Mouse (Mus musculus): ENCODE measurements around the gene Ciz1.

Gene Ciz1

GRCm38 (mm10) chr2:32352151-32353006, at the start of gene Ciz1:
TSS of gene Ciz1 (plus strand) at chr2:32352327.
- no peak for DNase-seq (ENCODE audit: low spot score)

GRCm38 (mm10) chr2:32302952-32303351, 49.2 kb upstream of the Ciz1 start:
- DNase-seq (ENCODE audit: low spot score): no peak

GRCm38 (mm10) chr2:32304145-32304832, 47.8 kb upstream of the Ciz1 start:
- no peak for DNase-seq (ENCODE audit: low spot score)

- no peak for DNase-seq (ENCODE audit: low spot score)
These were observed 46.5 kb upstream of the Ciz1 start for GRCm38 (mm10) chr2:32305668-32306067.

DNA sequence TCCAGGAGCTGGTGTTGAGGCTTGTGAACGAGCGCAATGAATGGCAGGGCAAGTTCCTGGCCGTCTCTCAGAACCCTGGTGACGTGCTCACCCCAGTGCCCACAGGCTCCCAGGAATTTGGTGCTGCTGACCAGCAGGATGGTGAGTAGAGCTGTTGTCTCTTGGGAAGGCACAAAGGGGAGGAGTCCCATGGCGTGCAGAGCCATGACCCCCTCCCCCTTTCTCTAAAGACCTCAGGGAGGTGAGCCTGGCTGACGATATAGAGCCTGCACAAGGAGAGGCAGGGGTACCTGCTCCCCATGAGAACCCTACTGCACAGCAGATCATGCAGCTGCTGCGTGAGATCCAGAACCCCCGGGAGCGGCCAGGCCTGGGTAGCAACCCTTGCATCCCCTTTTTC, 46.0 kb upstream of the Ciz1 start:
- no peak for DNase-seq (ENCODE audit: low spot score)

GRCm38 (mm10) chr2:32307247-32307798, 44.8 kb upstream of the Ciz1 start:
- no peak for DNase-seq (ENCODE audit: low spot score)

DNA sequence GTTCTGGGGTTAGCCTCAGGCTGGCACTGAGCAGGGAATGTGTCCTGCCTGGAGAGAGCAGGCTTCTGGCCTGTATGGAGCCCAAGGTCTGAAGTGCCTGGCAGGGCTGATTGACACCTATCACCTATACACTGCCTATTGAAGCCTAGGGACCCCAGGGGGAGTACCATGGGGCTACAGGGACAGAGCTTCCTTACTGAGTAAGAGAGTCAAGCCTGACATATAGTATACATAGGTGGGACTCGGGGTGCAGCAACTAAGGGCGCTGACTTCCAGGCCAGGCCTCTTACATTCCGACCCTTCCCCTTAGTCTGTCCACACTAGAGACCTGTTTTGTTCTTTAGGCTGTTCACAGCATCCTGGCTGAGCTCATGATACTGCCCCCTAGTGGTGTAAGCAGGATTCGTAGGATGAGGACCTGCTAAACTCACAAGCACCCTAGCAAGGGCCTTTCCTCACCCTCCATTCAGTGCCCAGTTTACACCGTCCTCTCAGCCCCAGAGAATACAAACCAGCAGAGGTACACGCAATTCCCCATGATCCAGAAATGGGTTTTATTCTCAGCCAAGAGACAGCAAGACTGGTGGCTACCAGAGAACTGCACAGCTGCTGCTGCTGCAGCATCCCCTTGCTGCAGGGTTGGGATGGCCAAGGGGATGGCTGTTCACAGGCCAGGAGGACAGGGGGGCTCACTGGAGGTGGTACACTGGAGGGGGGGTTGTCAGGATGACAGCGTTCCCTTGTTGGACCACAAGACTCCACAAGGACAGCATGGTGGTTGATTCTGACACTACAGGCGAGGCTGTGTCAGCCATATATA, 44.0 kb upstream of the Ciz1 start:
- no peak for DNase-seq (ENCODE audit: low spot score)

DNA sequence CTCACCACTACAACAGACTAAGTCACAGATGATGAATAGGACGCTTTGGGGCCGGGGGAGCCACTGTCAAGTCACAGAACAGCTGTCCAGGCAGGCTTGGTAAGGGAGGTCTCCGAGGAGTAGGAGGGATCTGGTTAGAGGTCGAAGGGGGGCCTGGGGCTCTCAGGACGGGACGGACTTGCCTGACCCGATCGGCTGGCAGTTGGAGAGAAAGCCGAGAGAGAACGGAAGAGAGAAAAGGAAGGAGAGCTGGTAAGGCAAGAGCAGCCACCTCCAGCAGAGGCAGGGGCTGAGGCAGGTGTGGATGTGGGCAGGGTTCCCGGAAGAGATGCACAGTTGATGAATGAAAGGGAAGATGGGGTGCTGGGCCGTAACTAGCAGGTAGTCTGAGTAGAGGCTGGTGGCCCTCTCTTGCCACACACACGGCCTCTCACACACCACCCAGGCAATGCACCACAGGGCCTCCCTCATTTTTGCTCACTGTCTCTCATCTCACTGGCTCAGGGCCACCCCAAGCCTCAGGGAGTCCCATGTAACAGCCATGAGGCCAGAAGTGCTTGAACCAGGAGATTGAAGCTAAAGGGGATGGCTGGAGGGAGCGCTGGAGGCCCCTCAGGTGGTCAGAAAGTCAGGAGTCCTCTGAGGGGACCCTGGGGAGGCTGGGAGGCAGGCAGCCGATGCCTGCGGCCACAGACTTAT, 43.1 kb upstream of the Ciz1 start:
- DNase-seq (ENCODE audit: low spot score): no peak

DNA sequence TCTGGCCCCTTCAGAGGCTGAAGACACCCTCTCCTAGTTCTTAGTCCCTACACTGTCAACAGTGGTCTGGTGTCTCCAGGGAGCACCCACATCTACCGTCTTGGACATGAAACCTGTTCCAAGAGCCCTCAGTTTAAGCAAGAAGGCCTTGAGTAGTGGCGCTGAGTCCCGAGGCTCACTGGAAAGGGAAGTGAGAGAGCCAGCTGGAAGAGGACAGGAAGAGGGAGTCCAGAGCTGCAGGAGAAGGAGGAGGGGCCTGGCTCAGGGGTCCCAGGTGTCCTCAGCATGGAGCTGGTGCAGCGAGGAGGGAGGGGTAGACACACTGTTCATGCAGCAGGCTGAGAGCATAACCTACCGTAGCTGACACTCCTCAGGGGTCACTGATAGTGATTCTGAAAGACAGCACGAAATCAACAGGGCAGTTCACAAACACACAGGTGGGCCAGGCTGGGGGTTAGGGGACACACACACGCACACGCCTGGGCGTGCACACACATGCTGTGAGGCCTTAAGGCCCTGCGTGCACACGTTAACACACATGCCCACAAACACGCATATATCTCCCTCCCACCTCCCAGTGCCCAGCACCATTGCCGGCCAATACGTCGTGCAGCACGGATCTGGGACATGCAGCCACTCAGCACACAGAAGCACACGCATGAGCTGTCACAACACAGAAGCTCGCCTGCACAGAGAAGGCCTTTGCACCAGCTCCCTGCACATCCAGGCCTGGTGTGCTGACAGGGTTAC, 41.9 kb upstream of the Ciz1 start:
- no peak for DNase-seq (ENCODE audit: low spot score)

- DNase-seq (ENCODE audit: low spot score): no peak
These were observed 40.4 kb upstream of the Ciz1 start for GRCm38 (mm10) chr2:32311443-32312317.

DNA sequence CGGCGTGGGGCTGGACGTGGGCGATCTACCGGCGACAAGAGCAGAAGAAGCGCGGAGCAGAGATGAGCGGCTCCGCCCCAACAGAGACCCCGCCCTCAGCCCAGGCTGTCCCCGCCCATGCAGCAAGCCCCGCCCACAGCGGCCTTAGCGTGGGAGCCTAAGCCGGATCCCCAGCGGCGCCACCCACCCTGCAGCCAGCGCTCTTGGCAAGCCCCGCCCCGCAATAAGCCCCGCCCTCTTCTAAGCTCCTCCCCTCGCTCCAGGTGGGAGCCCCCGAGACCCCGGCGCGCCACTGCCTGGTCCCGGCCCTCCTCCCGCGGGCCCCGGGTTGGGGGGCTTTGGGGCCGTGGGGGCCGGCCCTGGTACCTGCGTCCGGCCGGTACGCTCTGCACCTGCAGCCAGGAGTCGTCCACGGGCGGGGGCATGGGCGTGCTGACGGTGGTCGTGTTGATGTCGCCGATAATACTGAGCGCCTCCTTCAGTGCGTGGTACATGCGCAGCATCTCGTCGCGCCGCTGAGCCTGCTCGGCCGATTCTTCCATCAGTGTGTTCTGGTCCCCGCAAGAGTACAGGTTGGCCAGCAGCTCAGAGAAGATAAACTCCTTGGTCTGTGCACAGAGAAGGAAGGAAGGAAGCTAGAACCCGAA, 39.7 kb upstream of the Ciz1 start:
- peak; percentile 64 for DNase-seq (ENCODE audit: low spot score)

DNA sequence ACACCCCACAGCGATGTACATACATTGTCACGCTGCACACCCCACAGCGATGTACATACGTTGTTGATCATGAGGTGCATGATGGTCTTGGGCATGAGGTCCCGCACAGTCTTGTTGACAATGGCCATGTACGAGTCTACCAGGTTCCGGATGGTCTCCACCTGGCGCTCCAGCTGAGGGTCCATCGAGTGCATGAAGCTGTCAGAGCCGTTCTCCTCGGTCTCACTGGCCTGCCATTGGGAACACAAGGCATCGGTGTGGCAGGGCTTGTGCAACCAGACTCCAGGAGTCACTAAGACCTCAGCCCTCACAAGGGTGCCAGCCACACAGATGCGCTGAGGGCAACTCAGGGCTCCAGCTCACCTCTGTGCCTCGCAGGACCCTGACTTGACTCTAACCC, 37.3 kb upstream of the Ciz1 start:
- no peak for DNase-seq (ENCODE audit: low spot score)

GRCm38 (mm10) chr2:32315751-32316150, 36.4 kb upstream of the Ciz1 start:
- no peak for DNase-seq (ENCODE audit: low spot score)

DNA sequence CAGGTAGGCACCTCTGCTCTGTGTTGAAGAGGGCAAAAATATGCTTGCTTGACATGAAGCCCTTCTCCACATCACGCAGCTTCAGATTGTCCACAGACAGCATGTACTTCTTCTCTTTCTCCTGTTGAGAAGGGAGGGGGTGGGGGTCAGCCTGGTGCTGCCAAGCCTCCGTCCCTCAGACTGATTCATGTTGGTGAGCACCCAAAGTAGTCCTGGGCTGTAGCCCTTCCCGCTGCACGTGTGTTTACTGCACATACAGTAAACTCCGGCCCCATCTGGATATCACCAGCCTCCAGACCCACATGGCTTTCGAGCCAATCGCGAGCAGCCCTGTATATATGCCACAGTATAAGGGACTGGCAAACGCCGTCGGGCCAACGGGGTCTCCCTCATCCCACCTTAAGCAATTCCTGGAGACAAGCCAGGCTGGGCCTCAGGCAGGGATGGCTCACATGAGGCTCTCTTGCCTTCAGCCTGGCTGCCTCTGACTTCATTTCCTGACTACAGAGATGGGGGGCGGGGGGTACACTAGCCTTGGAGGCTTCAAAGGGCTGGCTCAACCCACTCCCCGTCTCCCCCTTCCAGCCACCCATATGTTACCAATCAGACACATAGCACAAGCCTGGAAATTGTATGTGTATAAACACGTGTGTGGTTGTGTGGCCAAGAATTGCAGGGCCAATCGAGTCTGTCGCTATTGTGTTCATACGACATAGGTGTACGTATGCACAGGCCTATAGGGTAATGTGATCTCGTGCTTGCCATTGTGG, 35.1 kb upstream of the Ciz1 start:
- no peak for DNase-seq (ENCODE audit: low spot score)

DNA sequence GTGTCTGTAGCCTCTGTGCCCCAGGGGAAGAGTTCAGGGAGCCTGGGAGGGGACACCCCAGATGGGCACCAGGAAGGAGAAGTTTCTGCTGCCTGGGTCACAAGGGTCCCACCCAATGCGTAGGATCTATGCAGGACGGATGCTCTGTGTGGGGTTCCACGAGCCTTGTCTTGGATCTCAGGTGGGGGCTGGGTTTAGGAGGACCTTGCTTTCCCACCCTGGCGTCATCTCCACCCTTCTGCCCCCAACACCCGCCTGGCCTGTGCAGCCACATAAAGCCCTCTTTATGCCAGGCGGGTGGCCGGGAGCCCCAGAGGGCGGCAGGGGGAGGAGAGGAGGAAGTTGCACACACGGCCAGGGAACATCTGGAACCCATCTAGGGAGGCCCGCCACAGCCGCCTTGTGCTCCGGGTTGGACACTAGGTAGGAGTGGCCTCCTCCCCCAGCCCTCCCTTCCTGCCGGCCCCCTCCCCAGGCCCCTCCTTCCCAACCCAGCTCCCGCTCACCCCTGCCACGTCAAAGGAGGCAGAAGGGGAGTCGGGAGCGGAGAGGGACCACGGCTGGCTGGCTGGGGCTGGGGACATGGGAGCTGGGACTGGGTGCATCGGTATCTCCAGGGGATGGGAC, 34.2 kb upstream of the Ciz1 start:
- peak; percentile 53 for DNase-seq (ENCODE audit: low spot score)

- DNase-seq (ENCODE audit: low spot score): no peak
These were observed 33.2 kb upstream of the Ciz1 start for GRCm38 (mm10) chr2:32318709-32319585.
